Mouse (Mus musculus) liver, embryonic 15.5 days (tissue): ENCODE data around the gene Ganab. TPM values are rescaled to one million over a fixed set of nuclear protein-coding genes. Genes with fewer than 3 reads are reported as not detected.

Experiments used
- ATAC-seq: fragments of 200-750 bp; cut with Nextera tagmentation; 2 replicates; pipeline ENCODE4 v1.8.0; 2017; ENCODE audit warnings: moderate number of reproducible peaks, mild to moderate bottlenecking, moderate library complexity; ENCODE audit not compliant: insufficient read depth
- H3K27ac ChIP-seq: fragments of 300-500 bp; sonication (generic); replicated peaks from 2 replicates; pipeline ENCODE4 v1.5.1; 2015; ENCODE audit warnings: mild to moderate bottlenecking, inconsistent platforms
- H3K27me3 ChIP-seq: fragments of 300-500 bp; sonication (generic); 2 replicates; pipeline ENCODE4 v1.6.1; 2015; ENCODE audit warnings: mild to moderate bottlenecking, inconsistent platforms
- H3K36me3 ChIP-seq: fragments of 300-500 bp; sonication (generic); replicated peaks from 2 replicates; pipeline ENCODE4 v1.6.1; 2015; ENCODE audit warnings: moderate library complexity, mild to moderate bottlenecking, inconsistent platforms
- H3K4me1 ChIP-seq: fragments of 300-500 bp; sonication (generic); replicated peaks from 2 replicates; pipeline ENCODE4 v1.6.1; 2015; ENCODE audit warnings: inconsistent platforms
- H3K4me2 ChIP-seq: fragments of 300-500 bp; sonication (generic); 2 replicates; pipeline ENCODE4 v1.6.1; 2015; ENCODE audit warnings: moderate library complexity, mild to moderate bottlenecking, inconsistent platforms
- H3K4me3 ChIP-seq: fragments of 300-500 bp; sonication (generic); replicated peaks from 2 replicates; pipeline ENCODE4 v1.5.1; 2015; ENCODE audit warnings: mild to moderate bottlenecking, inconsistent platforms
- H3K9ac ChIP-seq: fragments of 300-500 bp; sonication (generic); 2 replicates; pipeline ENCODE4 v1.6.1; 2015; ENCODE audit warnings: moderate library complexity, mild to moderate bottlenecking, inconsistent platforms
- H3K9me3 ChIP-seq: fragments of 300-500 bp; sonication (generic); replicated peaks from 2 replicates; pipeline ENCODE4 v1.6.1; 2016; ENCODE audit warnings: inconsistent platforms
- WGBS: fragments of 180-500 bp; shearing (Covaris S2); methylation state at CpG from one replicate; pipeline ENCODE4 v1.1.7; 2015; ENCODE audit warnings: mixed read lengths; ENCODE audit not compliant: insufficient replicate concordance; 5-methylcytosine and 5-hydroxymethylcytosine counted together
- microRNA-seq: library from miRNA; unstranded; fragments of <30 nt; microRNA quantifications from one replicate; pipeline ENCODE4, GENCODE M21; 2016
- polyA plus RNA-seq: library from polyadenylated mRNA; unstranded; fragments of >200 nt; fragmentation: Nextera tagmentation; extraction: Ambion mirVana; gene quantifications from 2 replicates; pipeline ENCODE4 v1.2.1, GENCODE M21; 2015

The Ganab gene
- polyA plus RNA-seq, 1 experiment from 2014 or later = 44.8 TPM

DNA sequence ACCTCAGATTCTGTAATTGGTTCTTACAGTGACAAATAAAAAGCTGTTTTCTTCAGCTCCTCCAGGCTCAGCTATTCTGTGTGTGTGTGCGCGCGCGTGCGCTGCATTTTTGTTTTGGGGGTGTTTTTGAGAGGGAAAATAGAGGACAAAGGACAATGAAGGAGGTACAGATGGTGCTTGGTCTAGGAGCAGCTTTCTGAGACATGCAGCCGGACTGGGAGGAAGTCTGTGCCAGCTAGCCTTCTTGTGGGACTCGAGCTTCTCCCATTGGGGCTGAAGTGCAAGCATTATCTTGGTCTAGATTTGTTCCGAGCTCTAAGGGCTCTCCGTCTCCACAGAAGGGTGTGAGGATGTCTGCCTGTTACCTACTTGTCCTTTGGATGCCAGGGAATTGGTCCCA is 54.4 kb downstream of the Ganab start:
- no peak overlapping the region for H3K9ac ChIP-seq
- no peak overlapping the region for H3K4me3 ChIP-seq
- no peaks in the 10 kb centered on the region for H3K9me3 ChIP-seq
- peaks cover 48% of the 10 kb centered on the region for H3K4me1 ChIP-seq
- ATAC-seq = no peak
- peaks cover 76% of the 10 kb centered on the region for H3K36me3 ChIP-seq
- no peaks in the 10 kb centered on the region for H3K27me3 ChIP-seq
- H3K4me2 ChIP-seq = peak overlapping the region; percentile 90
- WGBS = 82% methylated on average over 9 of the region's 9 CpGs
- H3K27ac ChIP-seq = peak overlapping the region; percentile 83; the same call in 1 of the 2 replicates

GRCm38 (mm10) chr19:8953135-8954039 is 55.5 kb downstream of the Ganab start, which contains the start of gene Tut1:
Gene Tut1, plus strand, starts transcription at chr19:8953847.
- under 1% methylated on average over 46 of the region's 46 CpGs for WGBS
- ATAC-seq = peak; percentile 90
- H3K36me3 ChIP-seq = peaks cover 73% of the 10 kb centered on the region

DNA sequence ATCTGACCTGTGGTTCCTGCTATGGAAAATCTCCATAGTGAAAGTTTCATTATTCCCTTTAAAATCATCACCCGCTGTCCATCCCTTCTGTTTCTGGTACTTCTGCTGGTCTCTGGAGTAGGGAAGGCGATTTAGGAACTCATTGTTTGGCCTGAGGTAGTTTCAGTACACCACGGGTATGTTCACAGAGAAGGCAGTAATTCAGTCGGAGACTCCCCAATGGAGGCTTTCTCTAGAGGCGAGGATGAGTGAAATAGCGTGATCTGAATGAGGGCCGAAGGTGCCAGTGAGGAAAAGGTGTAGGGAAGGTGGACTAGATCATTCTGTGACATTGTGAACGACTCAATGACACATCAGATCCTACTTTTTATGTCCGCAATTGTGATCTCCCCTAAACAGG is 56.3 kb downstream of the Ganab start:
- Histone ChIP-seq H3K27me3 (no peaks in the 10 kb centered on the region), H3K36me3 (peaks cover 72% of the 10 kb centered on the region), H3K4me2 (peak overlapping the region; percentile 90), H3K9ac (peak overlapping the region; percentile 65), H3K9me3 (no peaks in the 10 kb centered on the region), H3K4me1 (peaks cover 39% of the 10 kb centered on the region), H3K4me3 (peak overlapping the region; percentile 80), H3K27ac (peak overlapping the region; percentile 83)
- 1% methylated on average over 9 of the region's 9 CpGs for WGBS
- ATAC-seq = no peak

More at GRCm38 (mm10) chr19:8953135-8954039, 55.5 kb downstream of the Ganab start, which contains the start of gene Tut1:
- Histone ChIP-seq H3K4me1 (peaks cover 39% of the 10 kb centered on the region), H3K4me3 (peak within 1 kb of the TSS; percentile 80), H3K27ac (peak within 1 kb of the TSS; percentile 83), H3K4me2 (peak within 1 kb of the TSS; percentile 90), H3K9me3 (no peaks in the 10 kb centered on the region), H3K9ac (peak within 1 kb of the TSS; percentile 65), H3K27me3 (no peaks in the 10 kb centered on the region)

GRCm38 (mm10) chr19:8962256-8962655 is 64.4 kb downstream of the Ganab start:
- no peak overlapping the region for H3K9ac ChIP-seq
- peaks cover 84% of the 10 kb centered on the region for H3K36me3 ChIP-seq
- ATAC-seq = no peak
- H3K4me3 ChIP-seq = no peak overlapping the region
- peaks cover 19% of the 10 kb centered on the region for H3K4me1 ChIP-seq
- no peaks in the 10 kb centered on the region for H3K9me3 ChIP-seq
- WGBS = 59% methylated on average over 2 of the region's 2 CpGs
- no peak overlapping the region for H3K27ac ChIP-seq
- no peaks in the 10 kb centered on the region for H3K27me3 ChIP-seq
- no peak overlapping the region for H3K4me2 ChIP-seq

DNA sequence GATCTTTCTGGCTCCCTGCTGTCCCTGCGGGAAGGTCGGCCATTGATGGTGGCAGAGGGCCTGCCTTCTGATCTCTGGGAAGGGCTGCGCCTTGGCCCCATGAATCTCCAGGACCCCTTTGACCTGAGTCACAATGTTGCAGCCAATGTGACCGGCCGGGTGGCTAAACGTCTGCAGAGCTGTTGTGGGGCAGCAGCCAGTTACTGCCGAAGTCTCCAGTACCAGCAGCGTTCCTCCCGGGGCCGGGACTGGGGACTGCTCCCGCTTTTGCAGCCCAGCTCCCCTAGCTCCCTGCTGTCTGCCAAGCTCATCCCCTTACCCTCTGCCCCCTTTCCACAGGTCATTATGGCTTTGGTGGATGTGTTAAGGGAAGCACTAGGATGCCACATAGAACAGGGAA is 67.2 kb downstream of the Ganab start:
- no peaks in the 10 kb centered on the region for H3K27me3 ChIP-seq
- H3K9ac ChIP-seq = no peak overlapping the region
- no peak overlapping the region for H3K4me2 ChIP-seq
- no peak overlapping the region for H3K4me3 ChIP-seq
- no peaks in the 10 kb centered on the region for H3K9me3 ChIP-seq
- WGBS = 87% methylated on average over 11 of the region's 11 CpGs
- peaks cover 74% of the 10 kb centered on the region for H3K36me3 ChIP-seq
- peaks cover 39% of the 10 kb centered on the region for H3K4me1 ChIP-seq
- H3K27ac ChIP-seq = no peak overlapping the region
- ATAC-seq = no peak

DNA sequence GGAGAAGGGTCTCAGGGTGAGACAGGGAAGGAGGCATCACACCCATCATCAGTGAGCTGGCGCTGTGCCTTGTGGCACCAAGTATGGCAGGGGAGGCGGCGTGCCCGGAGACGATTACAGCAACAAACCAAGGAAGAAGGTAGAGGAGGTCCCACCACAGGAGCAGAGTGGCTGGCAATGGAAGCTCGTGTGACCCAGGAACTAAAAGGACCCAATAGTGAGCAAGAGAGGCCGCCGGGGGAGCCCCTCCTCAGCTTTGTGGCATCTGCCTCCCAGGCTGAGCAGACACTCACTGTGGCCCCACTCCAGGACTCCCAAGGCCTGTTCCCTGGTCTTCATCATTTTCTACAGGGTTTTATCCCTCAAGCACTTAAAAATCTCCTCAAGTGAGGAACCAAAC is 67.9 kb downstream of the Ganab start:
- Histone ChIP-seq H3K4me2 (peak overlapping the region; percentile 74), H3K9ac (peak overlapping the region; percentile 70), H3K36me3 (peaks cover 74% of the 10 kb centered on the region), H3K27me3 (no peaks in the 10 kb centered on the region), H3K4me3 (peak overlapping the region; percentile 80), H3K4me1 (peaks cover 41% of the 10 kb centered on the region), H3K9me3 (no peaks in the 10 kb centered on the region), H3K27ac (peak overlapping the region; percentile 86)
- ATAC-seq = no peak
- whole genome bisulfite sequencing = 72% methylated on average over 8 of the region's 8 CpGs

- Histone ChIP-seq H3K4me2 (peak overlapping the region; percentile 74), H3K27ac (peak overlapping the region; percentile 86), H3K27me3 (no peaks in the 10 kb centered on the region), H3K4me3 (peak overlapping the region; percentile 80), H3K4me1 (peaks cover 41% of the 10 kb centered on the region), H3K36me3 (peaks cover 74% of the 10 kb centered on the region), H3K9ac (peak overlapping the region; percentile 70), H3K9me3 (no peaks in the 10 kb centered on the region)
- 42% methylated on average over 5 of the region's 5 CpGs for WGBS
- no peak for ATAC-seq
Observed at GRCm38 (mm10) chr19:8966198-8966589, 68.3 kb downstream of the Ganab start.

Small RNAs within 50 kb of the gene (microRNA-seq; reads per million reads assigned to microRNA genes)
- not detected for gene Mir5136

Other genes starting within 250 kb of the Ganab start
- gene Chrm1, start 234.3 kb upstream of the Ganab start, polyA plus RNA-seq = 0.02 TPM in 1 of 2 replicates, not detected in the other
- gene Slc3a2, start 174.7 kb upstream of the Ganab start, polyA plus RNA-seq = 124 and 132 TPM in 2 replicates
- gene Wdr74, start 162.2 kb upstream of the Ganab start, polyA plus RNA-seq = 48.8 and 53.0 TPM in 2 replicates
- gene 1700092M07Rik, start 157.4 kb upstream of the Ganab start, polyA plus RNA-seq = 0.43 and 0.62 TPM in 2 replicates
- 53.5 and 53.8 TPM in 2 replicates for gene Stx5a, start 156.7 kb upstream of the Ganab start, polyA plus RNA-seq
- gene Nxf1, start 141.0 kb upstream of the Ganab start, polyA plus RNA-seq = 81.2 and 91.6 TPM in 2 replicates
- gene Tmem223, start 127.1 kb upstream of the Ganab start, polyA plus RNA-seq = 53.8 and 57.3 TPM in 2 replicates
- 90.5 and 96.9 TPM in 2 replicates for gene Tmem179b, start 123.6 kb upstream of the Ganab start, polyA plus RNA-seq
- 13.2 and 15.4 TPM in 2 replicates for gene Taf6l, start 111.7 kb upstream of the Ganab start, polyA plus RNA-seq
- gene Polr2g, start 99.5 kb upstream of the Ganab start, polyA plus RNA-seq = 55.5 and 65.7 TPM in 2 replicates
- 1.2 and 1.3 TPM in 2 replicates for gene Zbtb3, start 95.5 kb upstream of the Ganab start, polyA plus RNA-seq
- 22.4 and 22.5 TPM in 2 replicates for gene Ttc9c, start 78.7 kb upstream of the Ganab start, polyA plus RNA-seq
- 2.2 and 2.6 TPM in 2 replicates for gene Hnrnpul2, start 78.1 kb upstream of the Ganab start, polyA plus RNA-seq
- not detected in 2 replicates for gene AC129217.1, start 68.3 kb upstream of the Ganab start, polyA plus RNA-seq
- 29.8 and 33.1 TPM in 2 replicates for gene Bscl2, start 60.6 kb upstream of the Ganab start, polyA plus RNA-seq
- gene Gng3, start 58.9 kb upstream of the Ganab start, polyA plus RNA-seq = 0.43 and 0.50 TPM in 2 replicates
- 0.15 TPM in 2 replicates for gene Lrrn4cl, start 47.3 kb upstream of the Ganab start, polyA plus RNA-seq
- 90.4 and 96.5 TPM in 2 replicates for gene Ubxn1, start 26.6 kb upstream of the Ganab start, polyA plus RNA-seq
- 29.6 and 29.8 TPM in 2 replicates for gene Uqcc3, start 17.1 kb upstream of the Ganab start, polyA plus RNA-seq
- 22.5 and 42.9 TPM in 2 replicates for gene Lbhd1, start 14.3 kb upstream of the Ganab start, polyA plus RNA-seq
- not detected in 2 replicates for gene Gm49403, start 14.1 kb upstream of the Ganab start, polyA plus RNA-seq
- 46.8 and 49.0 TPM in 2 replicates for gene 1810009A15Rik, start 9.2 kb upstream of the Ganab start, polyA plus RNA-seq
- gene Gm49416, start 9.1 kb upstream of the Ganab start, polyA plus RNA-seq = 0.29 TPM in 1 of 2 replicates, not detected in the other
- 21.6 and 26.2 TPM in 2 replicates for gene Ints5, start 5.1 kb upstream of the Ganab start, polyA plus RNA-seq
- 20.6 and 25.8 TPM in 2 replicates for gene B3gat3, start 22.3 kb downstream of the Ganab start, polyA plus RNA-seq
- 2.8 TPM in 2 replicates for gene Rom1, start 31.3 kb downstream of the Ganab start, polyA plus RNA-seq
- gene Eml3, start 31.5 kb downstream of the Ganab start, polyA plus RNA-seq = 13.1 and 14.6 TPM in 2 replicates
- 79.0 and 85.9 TPM in 2 replicates for gene Mta2, start 43.8 kb downstream of the Ganab start, polyA plus RNA-seq
- 13.7 and 14.6 TPM in 2 replicates for gene Tut1, start 55.8 kb downstream of the Ganab start, polyA plus RNA-seq
- 177 and 180 TPM in 2 replicates for gene Eef1g, start 69.0 kb downstream of the Ganab start, polyA plus RNA-seq
- gene Ahnak, start 91.2 kb downstream of the Ganab start, polyA plus RNA-seq = 2.5 and 3.0 TPM in 2 replicates
- not detected in 2 replicates for gene Scgb1a1, start 189.9 kb downstream of the Ganab start, polyA plus RNA-seq
- gene Asrgl1, start 237.6 kb downstream of the Ganab start, polyA plus RNA-seq = 6.7 and 7.9 TPM in 2 replicates